Mouse (Mus musculus): Measurements from ENCODE around the gene Cep112.

GRCm38 (mm10) chr11:108593207-108593958 lies 168.4 kb downstream of the Cep112 start:
- TF ChIP-seq CTCF (IDR thresholded peaks at IDR 0.05; ENCODE audit: low read depth) (no peak), EP300 (IDR thresholded peaks at IDR 0.05; ENCODE audit: low read depth) (no peak)

All from liver, embryonic 14.5 days (tissue).